Mouse (Mus musculus) small intestine, adult 10 weeks (tissue): ENCODE measurements around the gene Pi4kb. TPM values are rescaled to one million over a fixed set of nuclear protein-coding genes. Genes with fewer than 3 reads are reported as not detected.

Source experiments
- polyA plus RNA-seq: library from polyadenylated mRNA; stranded (reverse); fragments of 350-450 nt; fragmentation: Illumina TruSeq; extraction: RNeasy Lipid Tissue Mini Kit (QIAGEN cat#74804); gene quantifications from one replicate; pipeline ENCODE4 v1.2.3, GENCODE M21; 2014; ENCODE audit warnings: low replicate concordance

Pi4kb gene
- 3.2 TPM for polyA plus RNA-seq

DNA sequence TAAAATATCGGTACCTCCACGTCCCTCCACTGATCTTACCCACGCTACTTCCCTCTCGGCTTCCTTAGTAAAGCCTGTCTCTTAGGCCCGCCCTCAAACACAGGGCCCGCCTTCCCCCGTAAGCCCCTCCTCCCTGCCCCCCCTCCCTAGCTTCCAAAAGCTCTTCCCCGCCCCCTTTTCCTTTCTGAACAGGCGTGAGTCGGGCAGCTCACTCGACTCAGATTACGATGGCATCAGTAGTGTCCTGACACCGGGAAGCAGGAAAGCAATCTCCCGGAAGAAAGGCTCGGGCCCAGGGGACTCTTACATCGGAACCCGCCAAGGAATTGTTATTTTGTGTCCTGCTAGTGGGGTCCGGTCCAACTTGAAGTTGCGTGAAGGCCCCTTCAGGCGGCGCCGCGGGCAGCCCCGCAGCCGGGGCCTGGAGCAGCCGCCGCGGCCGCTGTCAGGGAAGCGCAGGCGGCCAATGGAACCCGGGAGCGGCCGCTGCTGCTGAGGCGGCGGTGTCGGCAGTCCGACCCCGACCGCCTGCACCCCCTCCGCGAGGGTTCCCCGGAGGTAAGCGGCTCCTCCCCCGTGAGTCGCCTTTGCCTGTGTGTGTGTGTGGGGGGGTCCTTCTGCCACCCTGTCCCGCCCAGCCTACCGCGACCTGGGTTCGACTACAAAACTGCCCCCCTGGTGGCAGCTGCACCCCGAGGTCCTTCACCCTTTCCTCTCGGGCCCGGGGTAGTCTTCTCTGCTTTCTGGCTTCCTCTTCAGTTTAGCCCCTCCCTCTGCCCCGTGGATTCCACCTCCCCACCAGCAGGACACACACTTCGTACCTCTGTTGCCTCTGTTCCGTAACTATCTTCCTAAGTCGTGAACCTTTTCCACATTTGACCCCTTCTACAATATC is at the start of gene Pi4kb:
TSS of gene Pi4kb (plus strand) at position 204 of the 895 bp plus-strand sequence.

DNA sequence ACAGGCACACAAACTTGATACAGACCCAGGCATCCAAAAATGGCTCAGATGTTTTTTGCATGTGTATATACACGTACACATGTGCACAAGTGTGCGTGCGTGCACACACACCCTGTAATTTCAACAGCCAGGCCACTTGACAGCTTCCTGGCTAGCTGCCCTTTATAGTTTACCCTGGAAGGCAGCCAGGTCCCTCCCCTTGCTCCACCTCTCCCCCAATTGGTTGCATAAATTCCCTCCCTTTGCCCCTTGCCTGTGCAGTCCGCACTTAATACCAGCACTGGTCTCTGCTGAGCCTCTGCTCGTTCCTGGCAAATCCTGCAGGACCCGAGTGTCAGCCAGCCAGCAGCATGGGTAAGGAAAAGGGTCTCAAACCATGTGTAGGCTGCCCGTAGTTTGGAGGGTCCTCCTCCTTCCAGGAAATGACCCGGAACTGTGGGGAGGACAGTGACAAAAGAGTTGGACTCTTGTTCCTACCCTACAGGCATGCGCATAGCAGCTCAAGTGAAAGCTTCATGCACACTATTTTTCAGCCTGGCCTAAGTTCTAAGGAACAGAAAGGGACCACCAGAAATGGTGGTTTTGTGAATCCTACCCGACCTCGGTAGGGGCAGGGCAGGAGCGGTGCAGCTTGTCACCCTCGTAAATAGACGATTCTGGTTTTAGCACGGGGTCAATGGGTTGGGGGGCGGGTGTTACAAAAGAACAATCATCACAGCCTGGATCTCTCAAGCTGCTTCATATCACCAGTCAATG is 41.5 kb upstream of the Pi4kb start, which contains the start of gene Selenbp1:
TSS of gene Selenbp1 (plus strand) at position 248 of the 756 bp plus-strand sequence.

DNA sequence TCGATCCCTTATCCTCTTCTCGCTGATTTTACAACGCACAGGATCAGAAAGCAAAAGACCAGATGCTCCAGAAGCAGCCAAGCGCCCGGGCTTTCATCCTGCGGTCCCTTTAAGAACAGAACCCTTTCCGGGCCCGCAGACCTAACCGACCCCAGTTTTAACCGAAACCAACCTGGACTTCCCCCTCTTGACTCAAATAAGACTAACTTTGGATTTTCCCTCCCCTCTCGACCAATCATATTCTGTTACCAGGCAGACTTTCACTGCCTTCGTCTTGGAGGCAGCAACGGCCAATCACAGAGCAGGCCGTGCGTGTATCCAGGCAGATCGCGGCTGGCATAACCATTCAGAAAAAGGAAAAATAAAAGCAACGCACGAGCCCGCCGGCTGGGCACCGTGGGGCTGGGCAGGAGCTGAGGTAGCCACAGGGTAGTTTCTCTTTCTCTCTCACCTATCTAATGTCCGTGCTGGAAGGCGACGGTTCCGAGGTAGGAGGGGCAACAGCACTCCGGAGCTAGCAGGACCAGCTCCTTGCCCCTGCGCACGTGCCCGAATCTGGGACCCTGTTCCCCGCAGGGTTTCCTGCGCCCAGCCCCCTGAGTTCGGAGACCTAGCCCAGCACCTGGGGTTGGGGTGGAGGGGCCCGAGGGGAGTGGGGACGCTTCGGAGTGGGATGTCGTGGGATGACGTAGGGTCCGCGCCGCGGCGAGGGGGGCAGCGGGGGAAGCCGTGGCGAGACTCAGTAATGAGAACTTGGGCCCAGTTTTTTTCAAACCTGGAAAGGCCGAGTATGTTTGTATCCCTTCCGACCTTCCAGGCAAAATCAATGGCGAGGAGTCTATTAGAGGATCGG is 20.5 kb upstream of the Pi4kb start, which contains the start of gene Rfx5:
TSS of gene Rfx5 (plus strand) at position 312 of the 853 bp plus-strand sequence.

DNA sequence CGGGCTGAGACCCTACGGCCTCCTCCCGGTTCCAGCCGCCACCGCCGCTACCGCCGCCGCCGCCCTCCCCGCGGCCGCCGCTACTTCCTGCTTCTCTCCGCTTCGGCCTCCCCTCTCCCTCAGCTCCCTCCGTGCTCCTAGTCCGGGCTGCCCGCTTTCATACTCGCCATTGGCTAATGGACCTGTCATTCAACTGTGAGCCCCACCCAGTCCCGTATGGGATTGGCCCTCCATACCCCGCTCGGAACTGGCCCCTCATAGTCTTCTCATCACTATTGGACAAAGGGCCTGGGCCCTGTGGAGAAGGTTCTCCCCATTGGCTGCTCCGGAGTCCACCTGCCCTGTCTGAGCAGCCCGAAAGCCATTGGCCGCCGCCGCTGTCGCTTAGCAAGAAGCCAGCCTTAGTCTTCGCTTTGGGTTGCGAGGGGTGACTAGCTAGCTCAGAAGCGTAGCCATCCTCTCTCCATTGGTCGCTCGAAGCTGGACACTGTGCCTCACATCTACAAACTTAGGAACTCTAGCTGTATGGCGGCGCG is 40.9 kb downstream of the Pi4kb start, which contains the start of gene Zfp687:
TSS of gene Zfp687 (minus strand) at position 112 of the 536 bp plus-strand sequence.

DNA sequence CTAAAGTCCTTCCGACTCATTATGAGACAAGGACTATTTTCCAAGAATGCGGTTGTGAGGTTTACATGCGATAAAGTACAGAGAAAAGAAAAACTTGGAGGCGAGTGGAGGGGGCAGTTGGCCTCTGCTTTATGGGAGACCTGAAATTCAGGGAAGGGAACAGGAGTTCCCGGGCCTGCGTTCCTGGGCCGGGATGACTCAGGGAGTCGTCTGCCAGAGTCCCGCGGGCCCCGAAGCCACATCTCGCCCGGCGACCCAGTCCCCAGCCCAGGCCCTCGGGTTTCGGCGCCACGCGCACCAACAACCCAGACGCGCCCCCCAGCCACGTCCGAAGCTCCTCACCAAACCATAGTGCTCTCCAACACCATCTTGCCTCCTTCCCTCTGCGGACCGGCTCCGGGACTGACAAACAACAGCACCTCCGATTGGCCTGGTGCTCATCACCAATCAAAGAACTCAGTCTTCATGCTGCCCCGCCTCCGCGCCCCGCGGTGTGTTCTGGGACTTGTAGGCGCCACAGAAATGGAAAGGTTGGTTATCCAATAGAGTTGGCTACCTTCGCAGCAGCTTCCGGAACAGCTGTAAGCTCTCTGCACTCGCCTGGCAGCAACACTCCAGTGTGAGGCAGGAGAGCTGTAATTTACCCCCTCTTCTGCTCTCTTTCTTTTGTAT is 67.8 kb downstream of the Pi4kb start, which contains the start of gene Psmd4:
TSS of gene Psmd4 (minus strand) at position 449 of the 672 bp plus-strand sequence.

Other genes starting within 250 kb of the Pi4kb start
- 18.8 TPM for gene Cgn, start 188.2 kb upstream of the Pi4kb start, polyA plus RNA-seq
- 11.0 TPM for gene Pogz, start 137.2 kb upstream of the Pi4kb start, polyA plus RNA-seq
- 19.9 TPM for gene Psmb4, start 87.8 kb upstream of the Pi4kb start, polyA plus RNA-seq
- 2.3 TPM for gene Selenbp1, start 41.7 kb upstream of the Pi4kb start, polyA plus RNA-seq
- 15.5 TPM for gene Rfx5, start 20.7 kb upstream of the Pi4kb start, polyA plus RNA-seq
- 4.2 TPM for gene Zfp687, start 40.7 kb downstream of the Pi4kb start, polyA plus RNA-seq
- gene Psmd4, start 67.9 kb downstream of the Pi4kb start, polyA plus RNA-seq, result 5.5 TPM
- gene Pip5k1a, start 132.2 kb downstream of the Pi4kb start, polyA plus RNA-seq, result 13.7 TPM
- 13.3 TPM for gene Vps72, start 136.3 kb downstream of the Pi4kb start, polyA plus RNA-seq
- not detected for gene Tmod4, start 149.7 kb downstream of the Pi4kb start, polyA plus RNA-seq
- gene Scnm1, start 159.3 kb downstream of the Pi4kb start, polyA plus RNA-seq, result 15.3 TPM
- 1.7 TPM for gene Lysmd1, start 159.4 kb downstream of the Pi4kb start, polyA plus RNA-seq
- gene Tnfaip8l2, start 167.6 kb downstream of the Pi4kb start, polyA plus RNA-seq, result not detected
- gene Sema6c, start 185.7 kb downstream of the Pi4kb start, polyA plus RNA-seq, result not detected
- gene Gabpb2, start 243.2 kb downstream of the Pi4kb start, polyA plus RNA-seq, result 28.0 TPM